Mouse (Mus musculus) kidney, embryonic 16.5 days (tissue): ENCODE results near the gene Tirap. TPM values are rescaled to one million over a fixed set of nuclear protein-coding genes. Genes with fewer than 3 reads are reported as not detected.
A peak's percentile ranks its signal among the peaks of the same experiment; 100 is the strongest.

ENCODE experiments used
- ATAC-seq: fragments of 200-750 bp; cut with Nextera tagmentation; 2 replicates; pipeline ENCODE4 v1.8.0; 2017; ENCODE audit warnings: moderate TSS enrichment; ENCODE audit not compliant: low FRiP score, low TSS enrichment
- H3K27ac ChIP-seq: fragments of 300-500 bp; sonication (generic); 2 replicates; pipeline ENCODE4 v1.5.1; 2014; ENCODE audit warnings: low read length
- H3K27me3 ChIP-seq: fragments of 300-500 bp; sonication (generic); 2 replicates; pipeline ENCODE4 v1.6.1; 2014; ENCODE audit warnings: low read length, control low read depth, mixed read lengths; ENCODE audit not compliant: insufficient read depth
- H3K36me3 ChIP-seq: fragments of 300-500 bp; sonication (generic); 2 replicates; pipeline ENCODE4 v1.6.1; 2014; ENCODE audit warnings: low read length, control low read depth, mixed read lengths; ENCODE audit not compliant: insufficient read depth
- H3K4me1 ChIP-seq: fragments of 300-500 bp; sonication (generic); 2 replicates; pipeline ENCODE4 v1.6.1; 2014; ENCODE audit warnings: low read length, control low read depth, mixed read lengths; ENCODE audit not compliant: insufficient read depth
- H3K4me2 ChIP-seq: fragments of 300-500 bp; sonication (generic); replicated peaks from 2 replicates; pipeline ENCODE4 v1.6.1; 2014; ENCODE audit warnings: low read depth, low read length
- H3K4me3 ChIP-seq: fragments of 300-500 bp; sonication (generic); 2 replicates; pipeline ENCODE4 v1.5.1; 2014; ENCODE audit warnings: mild to moderate bottlenecking, low read length
- H3K9ac ChIP-seq: fragments of 300-500 bp; sonication (generic); replicated peaks from 2 replicates; pipeline ENCODE4 v1.6.1; 2014; ENCODE audit warnings: low read length
- H3K9me3 ChIP-seq: fragments of 300-500 bp; sonication (generic); 2 replicates; pipeline ENCODE4 v1.6.1; 2016; ENCODE audit warnings: low read length, control low read depth
- WGBS: fragments of 180-500 bp; shearing (Covaris S2); extraction: QIAGEN DNeasy Blood & Tissue Kit; methylation state at CpG from one replicate; pipeline ENCODE4 v1.1.7; 2014; 5-methylcytosine and 5-hydroxymethylcytosine counted together
- polyA plus RNA-seq: library from polyadenylated mRNA; unstranded; fragments of >200 nt; fragmentation: Nextera tagmentation; extraction: Ambion mirVana; gene quantifications from 2 replicates; pipeline ENCODE4 v1.2.1, GENCODE M21; 2015

Gene Tirap
- polyA plus RNA-seq, 1 experiment from 2014 or later: 11.7 TPM

- no peak overlapping the region for H3K9ac ChIP-seq
- no peaks in the 10 kb centered on the region for H3K27me3 ChIP-seq
- H3K4me1 ChIP-seq: peaks cover 20% of the 10 kb centered on the region
- 86% methylated on average over 1 of the region's 1 CpGs for WGBS
- no peak for ATAC-seq
- H3K27ac ChIP-seq: no peak overlapping the region
- H3K4me3 ChIP-seq: no peak overlapping the region
- no peak overlapping the region for H3K4me2 ChIP-seq
- H3K36me3 ChIP-seq: peaks cover 10% of the 10 kb centered on the region
- no peaks in the 10 kb centered on the region for H3K9me3 ChIP-seq
These were observed 26.8 kb downstream of the Tirap start for GRCm38 (mm10) chr9:35173331-35173730.

GRCm38 (mm10) chr9:35170071-35170470, 30.0 kb downstream of the Tirap start:
- Histone ChIP-seq H3K9ac (no peak overlapping the region), H3K4me1 (peaks cover 31% of the 10 kb centered on the region), H3K27me3 (no peaks in the 10 kb centered on the region), H3K36me3 (peaks cover 10% of the 10 kb centered on the region), H3K4me2 (no peak overlapping the region), H3K27ac (no peak overlapping the region), H3K9me3 (no peaks in the 10 kb centered on the region), H3K4me3 (no peak overlapping the region)
- 96% methylated on average over 7 of the region's 7 CpGs for WGBS
- ATAC-seq: no peak

GRCm38 (mm10) chr9:35166798-35167635, 33.1 kb downstream of the Tirap start:
- Histone ChIP-seq H3K27ac (peak overlapping the region; percentile 24), H3K4me3 (no peak overlapping the region), H3K36me3 (peaks cover 18% of the 10 kb centered on the region), H3K9ac (no peak overlapping the region), H3K27me3 (no peaks in the 10 kb centered on the region), H3K4me1 (peaks cover 21% of the 10 kb centered on the region), H3K9me3 (no peaks in the 10 kb centered on the region), H3K4me2 (no peak overlapping the region)
- WGBS: 53% methylated on average over 9 of the region's 9 CpGs
- peak; percentile 78 for ATAC-seq

- ATAC-seq: peak; percentile 79
- Histone ChIP-seq H3K9ac (no peak overlapping the region), H3K36me3 (peaks cover 18% of the 10 kb centered on the region), H3K27ac (peak overlapping the region; percentile 41; the same call in 1 of the 2 replicates), H3K9me3 (no peaks in the 10 kb centered on the region), H3K27me3 (no peaks in the 10 kb centered on the region), H3K4me2 (no peak overlapping the region), H3K4me1 (peaks cover 23% of the 10 kb centered on the region), H3K4me3 (no peak overlapping the region)
- 19% methylated on average over 3 of the region's 3 CpGs for WGBS
These were observed 33.8 kb downstream of the Tirap start for GRCm38 (mm10) chr9:35166144-35166797.

- 83% methylated on average over 5 of the region's 5 CpGs for WGBS
- peaks cover 23% of the 10 kb centered on the region for H3K4me1 ChIP-seq
- peaks cover 8% of the 10 kb centered on the region; the same call in 1 of the 2 replicates for H3K36me3 ChIP-seq
- no peaks in the 10 kb centered on the region for H3K27me3 ChIP-seq
- ATAC-seq: no peak
- H3K4me3 ChIP-seq: no peak overlapping the region
- no peaks in the 10 kb centered on the region for H3K9me3 ChIP-seq
- no peak overlapping the region for H3K4me2 ChIP-seq
- H3K9ac ChIP-seq: no peak overlapping the region
- no peak overlapping the region for H3K27ac ChIP-seq
These were observed 35.8 kb downstream of the Tirap start for GRCm38 (mm10) chr9:35164142-35164874.

GRCm38 (mm10) chr9:35163011-35163690, 36.9 kb downstream of the Tirap start:
- no peak for ATAC-seq
- Histone ChIP-seq H3K4me1 (peaks cover 21% of the 10 kb centered on the region), H3K27me3 (no peaks in the 10 kb centered on the region), H3K4me3 (no peak overlapping the region), H3K27ac (no peak overlapping the region), H3K36me3 (peaks cover 8% of the 10 kb centered on the region; the same call in 1 of the 2 replicates), H3K9me3 (no peaks in the 10 kb centered on the region), H3K4me2 (no peak overlapping the region), H3K9ac (no peak overlapping the region)
- WGBS: 88% methylated on average over 11 of the region's 11 CpGs

- H3K4me3 ChIP-seq: no peak overlapping the region
- H3K9ac ChIP-seq: no peak overlapping the region
- H3K9me3 ChIP-seq: no peaks in the 10 kb centered on the region
- H3K4me2 ChIP-seq: no peak overlapping the region
- H3K27me3 ChIP-seq: no peaks in the 10 kb centered on the region
- no peak overlapping the region for H3K27ac ChIP-seq
- 78% methylated on average over 7 of the region's 7 CpGs for WGBS
- no peak for ATAC-seq
- peaks cover 13% of the 10 kb centered on the region for H3K4me1 ChIP-seq
- H3K36me3 ChIP-seq: peaks cover 8% of the 10 kb centered on the region; the same call in 1 of the 2 replicates
These were observed 38.4 kb downstream of the Tirap start for GRCm38 (mm10) chr9:35161721-35162120.

GRCm38 (mm10) chr9:35160662-35161061, 39.4 kb downstream of the Tirap start:
- no peak overlapping the region for H3K27ac ChIP-seq
- peaks cover 8% of the 10 kb centered on the region; the same call in 1 of the 2 replicates for H3K36me3 ChIP-seq
- no peak overlapping the region for H3K4me2 ChIP-seq
- 48% methylated on average over 2 of the region's 2 CpGs for WGBS
- H3K9me3 ChIP-seq: no peaks in the 10 kb centered on the region
- peaks cover 9% of the 10 kb centered on the region for H3K4me1 ChIP-seq
- no peak overlapping the region for H3K4me3 ChIP-seq
- no peaks in the 10 kb centered on the region for H3K27me3 ChIP-seq
- ATAC-seq: no peak
- no peak overlapping the region for H3K9ac ChIP-seq

GRCm38 (mm10) chr9:35158477-35158876, 41.6 kb downstream of the Tirap start:
- 64% methylated on average over 3 of the region's 3 CpGs for WGBS
- H3K36me3 ChIP-seq: peaks cover 8% of the 10 kb centered on the region; the same call in 1 of the 2 replicates
- no peak overlapping the region for H3K4me2 ChIP-seq
- peaks cover 7% of the 10 kb centered on the region; the same call in 1 of the 2 replicates for H3K4me1 ChIP-seq
- no peak overlapping the region for H3K27ac ChIP-seq
- H3K9ac ChIP-seq: no peak overlapping the region
- ATAC-seq: no peak
- H3K4me3 ChIP-seq: no peak overlapping the region
- no peaks in the 10 kb centered on the region for H3K9me3 ChIP-seq
- no peaks in the 10 kb centered on the region for H3K27me3 ChIP-seq
